Mouse (Mus musculus) kidney, adult 2 months (tissue): Measurements from ENCODE around the gene Disc1.
A peak's percentile ranks its signal among the peaks of the same experiment; 100 is the strongest.

Experiments
- CTCF ChIP-seq: fragments of 200-500 bp; conservative IDR thresholded peaks from 2 replicates; pipeline ENCODE4 v1.5.1; 2011; ENCODE audit warnings: low read depth, mild to moderate bottlenecking, control low read depth, low read length, moderate library complexity, mixed read lengths; ENCODE audit not compliant: insufficient read depth, insufficient read length
- POLR2A ChIP-seq: fragments of 200-500 bp; IDR thresholded peaks from one replicate; pipeline ENCODE4 v1.6.1; 2011; ENCODE audit warnings: low read depth, low read length, control low read depth

GRCm38 (mm10) chr8:125034669-125035068 lies 19.3 kb upstream of the Disc1 start:
- TF ChIP-seq POLR2A = no peak
- peak; percentile 76 for TF ChIP-seq CTCF
